Mouse (Mus musculus) stomach, embryonic 14.5 days (tissue): ENCODE measurements around the gene Btbd6. TPM values are rescaled to one million over a fixed set of nuclear protein-coding genes. Genes with fewer than 3 reads are reported as not detected.
A peak's percentile ranks its signal among the peaks of the same experiment; 100 is the strongest.

Experiments
- ATAC-seq: fragments of 200-750 bp; cut with Nextera tagmentation; 2 replicates; pipeline ENCODE4 v1.8.0; 2017; ENCODE audit warnings: low read depth, moderate TSS enrichment; ENCODE audit not compliant: insufficient number of reproducible peaks, insufficient read depth, low FRiP score
- H3K27ac ChIP-seq: fragments of 300-500 bp; sonication (generic); 2 replicates; pipeline ENCODE4 v1.5.1; 2014; ENCODE audit warnings: mild to moderate bottlenecking, low read length, moderate library complexity, mixed read lengths
- H3K27me3 ChIP-seq: fragments of 300-500 bp; sonication (generic); 2 replicates; pipeline ENCODE4 v1.6.1; 2014; ENCODE audit warnings: low read length, control low read depth, mixed read lengths; ENCODE audit not compliant: control insufficient read depth, insufficient read depth
- H3K36me3 ChIP-seq: fragments of 300-500 bp; sonication (generic); 2 replicates; pipeline ENCODE4 v1.6.1; 2014; ENCODE audit warnings: mild to moderate bottlenecking, control low read depth, low read length, moderate library complexity, mixed read lengths; ENCODE audit not compliant: control insufficient read depth, insufficient read depth
- H3K4me1 ChIP-seq: fragments of 300-500 bp; sonication (generic); 2 replicates; pipeline ENCODE4 v1.6.1; 2014; ENCODE audit warnings: low read length, control low read depth, mixed read lengths; ENCODE audit not compliant: control insufficient read depth, insufficient read depth
- H3K4me2 ChIP-seq: fragments of 300-500 bp; sonication (generic); replicated peaks from 2 replicates; pipeline ENCODE4 v1.6.1; 2014; ENCODE audit warnings: low read depth, low read length, control low read depth
- H3K4me3 ChIP-seq: fragments of 300-500 bp; sonication (generic); 2 replicates; pipeline ENCODE4 v1.5.1; 2014; ENCODE audit warnings: low read depth, low read length, control low read depth
- H3K9ac ChIP-seq: fragments of 300-500 bp; sonication (generic); replicated peaks from 2 replicates; pipeline ENCODE4 v1.6.1; 2014; ENCODE audit warnings: low read depth, mild to moderate bottlenecking, control low read depth, low read length, moderate library complexity, mixed read lengths
- H3K9me3 ChIP-seq: fragments of 300-500 bp; sonication (generic); 2 replicates; pipeline ENCODE4 v1.6.1; 2016; ENCODE audit warnings: low read depth, low read length, control low read depth; ENCODE audit not compliant: control insufficient read depth
- WGBS: fragments of 180-500 bp; shearing (Covaris S2); extraction: QIAGEN DNeasy Blood & Tissue Kit; methylation state at CpG from one replicate; pipeline ENCODE4 v1.1.7; 2014; 5-methylcytosine and 5-hydroxymethylcytosine counted together
- polyA plus RNA-seq: library from polyadenylated mRNA; unstranded; fragments of >200 nt; fragmentation: Nextera tagmentation; extraction: Ambion mirVana; gene quantifications from 2 replicates; pipeline ENCODE4 v1.2.1, GENCODE M21; 2014

Gene Btbd6
- polyA plus RNA-seq, 1 experiment from 2014 or later: 27.0 TPM

DNA sequence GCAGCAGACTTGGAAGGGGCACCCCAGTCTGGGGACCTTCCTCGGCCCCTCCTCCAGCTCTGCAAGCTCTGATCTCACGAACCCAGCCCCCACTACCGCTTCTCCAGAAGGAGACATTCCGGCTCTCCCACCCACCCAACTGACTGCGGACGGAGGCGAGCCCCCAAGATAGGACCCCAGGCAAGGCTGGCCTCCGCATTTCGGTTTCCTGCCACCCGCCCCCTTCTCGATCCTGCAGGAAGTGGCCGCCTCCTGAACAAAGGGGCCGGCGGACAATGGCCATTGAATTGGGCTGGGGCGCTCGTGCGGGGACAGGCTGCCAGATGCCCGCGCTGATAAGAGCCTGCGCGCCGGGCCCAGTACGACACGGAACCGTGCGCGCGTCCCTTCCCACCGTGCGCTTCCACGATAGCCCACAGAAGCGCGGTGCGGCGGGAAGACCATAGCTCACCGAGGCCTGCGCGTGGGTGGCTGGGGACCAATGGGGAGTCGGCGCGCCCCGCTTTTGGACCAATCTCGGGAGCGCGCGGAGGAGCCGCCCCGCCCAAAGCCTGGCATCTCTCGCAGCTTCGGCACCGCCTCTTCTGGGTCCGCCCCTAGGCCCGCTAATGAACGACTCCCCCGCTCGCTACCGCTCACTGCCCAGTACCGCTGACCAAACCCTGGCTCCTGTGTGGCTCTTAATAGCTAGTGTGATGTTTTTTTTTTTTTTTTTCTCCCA is 26.1 kb upstream of the Btbd6 start:
- H3K27me3 ChIP-seq: no peaks in the 10 kb centered on the region
- peak overlapping the region; percentile 83 for H3K27ac ChIP-seq
- H3K4me1 ChIP-seq: peaks cover 10% of the 10 kb centered on the region; the same call in 1 of the 2 replicates
- WGBS: under 1% methylated on average over 41 of the region's 58 CpGs
- no peaks in the 10 kb centered on the region for H3K36me3 ChIP-seq
- peak overlapping the region; percentile 52 for H3K4me3 ChIP-seq
- H3K4me2 ChIP-seq: peak overlapping the region; percentile 79
- H3K9me3 ChIP-seq: no peaks in the 10 kb centered on the region
- ATAC-seq: peak; percentile 88
- H3K9ac ChIP-seq: peak overlapping the region; percentile 53; the same call in 1 of the 2 replicates

DNA sequence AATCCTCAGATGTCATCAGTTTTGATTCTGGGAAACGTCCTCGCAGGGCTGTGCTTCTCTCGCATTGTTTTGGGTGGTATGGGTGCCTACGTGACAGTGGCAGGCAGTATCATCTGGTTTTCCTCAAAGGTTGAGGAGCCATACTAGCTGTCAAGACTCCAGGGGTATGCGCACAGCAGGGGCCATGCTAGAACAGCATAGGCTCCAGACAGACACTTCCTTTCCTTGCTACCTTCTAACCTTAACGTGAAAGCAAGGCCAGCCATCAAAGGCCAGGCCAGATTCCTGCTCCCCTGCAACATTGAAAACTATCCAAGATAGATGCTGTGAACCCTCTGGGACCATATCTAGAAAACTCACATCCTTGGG is 25.5 kb upstream of the Btbd6 start:
- no peak overlapping the region for H3K9ac ChIP-seq
- WGBS: 5% methylated on average over 6 of the region's 6 CpGs

DNA sequence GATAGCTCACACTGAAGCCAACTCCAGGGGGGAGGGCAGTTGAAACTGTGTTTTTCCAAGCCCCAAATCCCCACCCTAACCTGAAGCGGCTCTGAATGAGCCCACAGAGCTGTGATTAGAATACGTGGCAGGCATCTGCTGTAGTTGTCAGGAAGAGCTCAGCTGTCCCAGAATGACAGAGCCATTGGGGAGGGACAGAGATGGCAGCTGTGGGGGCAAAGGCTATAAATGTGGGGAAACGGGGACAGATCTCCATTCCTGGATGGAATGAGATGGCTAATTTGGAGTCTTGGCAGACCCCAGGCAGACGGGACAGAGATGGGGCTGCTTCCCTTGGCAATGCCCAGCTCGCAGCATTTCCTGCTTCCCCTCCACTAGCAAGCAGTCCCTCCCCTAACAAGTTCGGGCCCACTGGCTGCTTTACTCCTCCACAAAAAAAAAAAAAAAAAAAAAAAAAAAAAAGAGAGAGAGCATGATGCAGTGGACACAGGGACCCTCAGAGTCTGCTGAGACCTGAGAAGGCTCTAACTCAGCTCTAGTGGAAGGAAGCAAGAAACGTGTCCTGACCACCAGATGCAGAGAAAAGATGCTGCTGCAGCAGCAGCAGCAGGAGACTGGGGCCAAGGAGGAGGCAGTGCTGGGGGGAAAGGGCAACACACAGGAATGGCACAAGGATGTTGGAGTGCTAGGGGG is 25.0 kb upstream of the Btbd6 start:
- Histone ChIP-seq H3K9me3 (no peaks in the 10 kb centered on the region), H3K4me2 (peak overlapping the region; percentile 79; the same call in 1 of the 2 replicates), H3K4me1 (peaks cover 10% of the 10 kb centered on the region; the same call in 1 of the 2 replicates), H3K4me3 (no peak overlapping the region), H3K9ac (no peak overlapping the region), H3K36me3 (no peaks in the 10 kb centered on the region), H3K27me3 (no peaks in the 10 kb centered on the region), H3K27ac (peak overlapping the region; percentile 72; the same call in 1 of the 2 replicates)
- 16% methylated on average over 7 of the region's 7 CpGs for WGBS
- ATAC-seq: no peak

More for the DNA sequence above, 25.5 kb upstream of the Btbd6 start:
- no peaks in the 10 kb centered on the region for H3K36me3 ChIP-seq
- peaks cover 10% of the 10 kb centered on the region; the same call in 1 of the 2 replicates for H3K4me1 ChIP-seq
- H3K4me2 ChIP-seq: peak overlapping the region; percentile 79
- ATAC-seq: peak; percentile 10; the same call in 1 of the 2 replicates
- H3K9me3 ChIP-seq: no peaks in the 10 kb centered on the region
- H3K27ac ChIP-seq: peak overlapping the region; percentile 72; the same call in 1 of the 2 replicates
- H3K27me3 ChIP-seq: no peaks in the 10 kb centered on the region
- peak overlapping the region; percentile 52 for H3K4me3 ChIP-seq

DNA sequence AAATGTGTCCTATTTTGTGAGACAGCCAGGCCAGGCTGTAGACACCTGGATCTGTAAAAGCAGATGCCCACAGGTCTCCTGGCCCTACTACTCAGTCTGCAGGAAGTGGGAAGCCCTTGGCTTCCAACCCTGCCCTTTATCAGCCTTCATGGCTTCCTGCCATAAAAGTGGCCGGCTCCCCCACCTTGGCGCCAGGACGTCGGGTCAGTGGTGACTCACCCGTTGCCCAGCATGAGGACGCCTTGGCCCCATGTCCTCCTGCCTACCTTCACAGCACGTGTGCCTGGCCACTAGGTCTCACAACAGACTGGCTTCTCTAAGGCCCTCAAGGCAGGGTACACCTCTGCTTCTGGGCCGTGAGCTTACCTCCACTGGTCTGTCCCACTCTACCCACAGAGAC is 23.8 kb upstream of the Btbd6 start:
- no peak overlapping the region for H3K4me2 ChIP-seq
- no peaks in the 10 kb centered on the region for H3K9me3 ChIP-seq
- H3K4me3 ChIP-seq: no peak overlapping the region
- WGBS: 71% methylated on average over 8 of the region's 8 CpGs
- H3K9ac ChIP-seq: no peak overlapping the region
- ATAC-seq: no peak
- peaks cover 10% of the 10 kb centered on the region; the same call in 1 of the 2 replicates for H3K4me1 ChIP-seq
- no peak overlapping the region for H3K27ac ChIP-seq
- no peaks in the 10 kb centered on the region for H3K27me3 ChIP-seq
- H3K36me3 ChIP-seq: no peaks in the 10 kb centered on the region

DNA sequence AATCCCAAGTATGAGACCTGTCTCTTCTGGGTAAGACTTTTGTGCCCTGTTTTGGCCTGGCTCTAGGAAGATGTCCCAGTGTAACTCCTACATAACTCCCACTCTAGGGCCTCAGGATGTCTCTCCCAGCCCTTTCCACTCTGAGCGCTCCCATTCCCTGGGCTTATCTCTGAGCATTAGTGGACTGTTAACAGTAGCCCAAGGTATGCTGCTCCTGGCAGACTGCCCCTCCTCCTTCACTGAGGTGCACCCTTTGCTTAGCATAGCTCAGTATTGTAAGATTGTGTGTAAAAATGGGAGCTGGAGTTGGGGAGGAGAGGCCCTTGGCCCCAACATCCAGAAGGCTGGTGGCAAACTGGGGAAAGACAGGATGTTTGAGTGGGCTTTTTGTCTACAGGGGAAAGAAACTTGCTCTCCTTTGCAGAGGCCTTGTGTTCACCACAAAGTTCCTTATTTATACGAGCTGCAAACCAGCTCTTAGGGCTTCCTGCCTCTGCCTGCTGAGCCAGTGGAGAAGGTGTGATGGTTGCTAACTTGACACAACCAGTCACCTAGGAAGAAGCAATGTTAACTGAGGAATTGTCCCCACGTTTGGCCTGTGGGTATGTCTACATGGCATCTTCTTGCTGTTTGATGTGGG is 23.2 kb upstream of the Btbd6 start:
- Histone ChIP-seq H3K27ac (no peak overlapping the region), H3K4me1 (peaks cover 10% of the 10 kb centered on the region; the same call in 1 of the 2 replicates), H3K27me3 (no peaks in the 10 kb centered on the region), H3K9ac (no peak overlapping the region), H3K36me3 (no peaks in the 10 kb centered on the region), H3K4me2 (no peak overlapping the region), H3K9me3 (no peaks in the 10 kb centered on the region), H3K4me3 (no peak overlapping the region)
- WGBS: 67% methylated on average over 3 of the region's 3 CpGs
- ATAC-seq: no peak

DNA sequence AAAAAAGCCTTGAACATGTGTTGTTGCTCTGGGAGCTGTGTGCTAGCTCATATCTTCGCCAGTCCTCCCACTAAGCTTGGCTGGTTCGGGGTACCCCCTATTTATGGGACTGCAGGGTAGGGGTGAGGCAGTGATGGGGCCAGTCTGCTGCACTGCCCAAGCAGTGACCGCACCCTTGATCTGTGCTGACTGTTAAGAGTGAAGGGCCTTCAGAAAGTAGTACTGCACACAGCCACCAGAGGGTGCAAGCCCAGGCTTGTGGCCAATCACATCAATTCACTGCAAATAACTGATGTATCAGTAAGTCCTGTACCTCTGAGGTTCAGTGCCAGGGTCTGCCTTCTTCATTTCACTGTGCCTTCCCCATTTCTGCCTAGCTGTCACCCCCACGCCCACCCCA is 20.5 kb upstream of the Btbd6 start:
- Histone ChIP-seq H3K27ac (no peak overlapping the region), H3K4me3 (no peak overlapping the region), H3K4me2 (no peak overlapping the region), H3K36me3 (peaks cover 15% of the 10 kb centered on the region), H3K9ac (no peak overlapping the region), H3K4me1 (peaks cover 8% of the 10 kb centered on the region; the same call in 1 of the 2 replicates), H3K27me3 (no peaks in the 10 kb centered on the region), H3K9me3 (no peaks in the 10 kb centered on the region)
- WGBS: 43% methylated on average over 4 of the region's 4 CpGs
- 0 out of 2 replicates have a peak, but pooled peaks have one; percentile 62 for ATAC-seq

DNA sequence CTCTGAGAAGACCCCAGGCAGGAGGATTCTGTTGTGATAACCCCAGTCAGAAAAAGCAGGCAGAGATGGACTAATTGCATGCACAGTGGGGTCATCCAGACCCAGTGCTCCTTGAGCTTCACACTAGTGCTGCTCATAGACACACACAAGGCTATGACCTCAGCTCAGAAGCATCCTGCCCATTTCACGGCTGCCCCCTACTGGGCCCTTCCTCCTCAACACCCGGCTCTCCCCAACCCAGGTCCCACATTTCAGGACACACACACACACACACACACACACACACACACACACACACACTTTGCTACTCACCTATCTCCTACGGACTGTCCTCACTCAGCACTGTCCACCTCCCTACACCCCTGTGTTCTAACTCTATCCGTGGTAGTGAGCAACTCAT is 18.0 kb upstream of the Btbd6 start:
- H3K36me3 ChIP-seq: peaks cover 40% of the 10 kb centered on the region
- no peak overlapping the region for H3K9ac ChIP-seq
- no peaks in the 10 kb centered on the region for H3K27me3 ChIP-seq
- H3K4me1 ChIP-seq: no peaks in the 10 kb centered on the region
- H3K4me2 ChIP-seq: no peak overlapping the region
- WGBS: 33% methylated on average over 4 of the region's 4 CpGs
- H3K4me3 ChIP-seq: no peak overlapping the region
- no peak overlapping the region for H3K27ac ChIP-seq
- H3K9me3 ChIP-seq: no peaks in the 10 kb centered on the region
- ATAC-seq: peak; percentile 64; the same call in 1 of the 2 replicates

DNA sequence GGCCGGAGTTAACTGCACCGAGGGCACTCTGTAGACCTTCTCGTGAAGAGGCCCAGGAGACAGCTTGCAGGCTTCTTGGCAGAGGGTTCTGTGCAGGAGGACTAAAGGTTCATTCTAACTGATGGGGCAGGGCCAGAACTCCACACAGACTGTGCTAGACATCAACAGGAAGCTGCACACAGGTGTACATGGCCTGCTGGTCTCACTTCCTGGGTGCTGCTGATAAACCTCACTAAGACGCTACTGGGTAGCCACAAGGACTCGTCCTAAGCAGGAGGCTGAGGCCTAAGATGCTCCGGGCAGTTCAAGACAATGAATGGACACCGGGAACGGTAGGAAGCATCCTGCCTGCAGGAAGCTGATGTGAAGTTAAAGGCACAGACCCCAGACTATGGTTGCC is 16.9 kb upstream of the Btbd6 start:
- no peak for ATAC-seq
- H3K4me3 ChIP-seq: no peak overlapping the region
- no peak overlapping the region for H3K4me2 ChIP-seq
- 83% methylated on average over 8 of the region's 8 CpGs for WGBS
- no peaks in the 10 kb centered on the region for H3K27me3 ChIP-seq
- H3K36me3 ChIP-seq: peaks cover 51% of the 10 kb centered on the region
- no peaks in the 10 kb centered on the region for H3K4me1 ChIP-seq
- H3K9me3 ChIP-seq: no peaks in the 10 kb centered on the region
- H3K27ac ChIP-seq: no peak overlapping the region
- H3K9ac ChIP-seq: no peak overlapping the region
